Mouse (Mus musculus): Measurements from ENCODE around the gene Rprd1b. TPM values are rescaled to one million over a fixed set of nuclear protein-coding genes. Genes with fewer than 3 reads are reported as not detected.

Gene Rprd1b
- polyA plus RNA-seq, 1 experiment from 2014 or later, result 50.9 TPM

- ATAC-seq (ENCODE audit: insufficient read depth) (no peak), DNase-seq (no peak)
- no peak overlapping the region for H3K27ac ChIP-seq (ENCODE audit: low read depth)
- WGBS, result 83% methylated on average over 16 of the region's 16 CpGs
- no peak overlapping the region for H3K4me3 ChIP-seq (ENCODE audit: low read depth, low read length)
- H3K4me1 ChIP-seq (ENCODE audit: insufficient read depth), result peaks cover 20% of the 10 kb centered on the region
- no peaks in the 10 kb centered on the region for H3K27me3 ChIP-seq (ENCODE audit: insufficient read depth, low read length)
- no peaks in the 10 kb centered on the region for H3K9me3 ChIP-seq (ENCODE audit: low read depth, low read length)
- H3K9ac ChIP-seq, result no peak overlapping the region
- H3K36me3 ChIP-seq (ENCODE audit: insufficient read depth), result peaks cover 69% of the 10 kb centered on the region
- TF ChIP-seq CTCF (IDR thresholded peaks at IDR 0.05; ENCODE audit: low read depth), result no peak
- H3K4me2 ChIP-seq, result no peak overlapping the region
Measured at GRCm38 (mm10) chr2:158129291-158130002, 101.2 kb downstream of the Rprd1b start.

GRCm38 (mm10) chr2:158130391-158130986 lies 102.2 kb downstream of the Rprd1b start:
- no peak for ATAC-seq (ENCODE audit: insufficient read depth)
- H3K4me1 ChIP-seq (ENCODE audit: insufficient read depth), result peaks cover 20% of the 10 kb centered on the region
- no peaks in the 10 kb centered on the region for H3K27me3 ChIP-seq (ENCODE audit: insufficient read depth, low read length)
- 44% methylated on average over 5 of the region's 5 CpGs for WGBS
- DNase-seq, result no peak
- no peaks in the 10 kb centered on the region for H3K9me3 ChIP-seq (ENCODE audit: low read depth, low read length)
- TF ChIP-seq CTCF (IDR thresholded peaks at IDR 0.05; ENCODE audit: low read depth), result no peak
- H3K36me3 ChIP-seq (ENCODE audit: insufficient read depth), result peaks cover 60% of the 10 kb centered on the region
- no peak overlapping the region for H3K27ac ChIP-seq (ENCODE audit: low read depth)
- no peak overlapping the region for H3K4me2 ChIP-seq
- no peak overlapping the region for H3K9ac ChIP-seq
- H3K4me3 ChIP-seq (ENCODE audit: low read depth, low read length), result no peak overlapping the region

GRCm38 (mm10) chr2:158131197-158131835 lies 103.0 kb downstream of the Rprd1b start:
- Histone ChIP-seq H3K36me3 (ENCODE audit: insufficient read depth) (peaks cover 56% of the 10 kb centered on the region), H3K9me3 (ENCODE audit: low read depth, low read length) (no peaks in the 10 kb centered on the region), H3K4me1 (ENCODE audit: insufficient read depth) (peaks cover 20% of the 10 kb centered on the region), H3K27me3 (ENCODE audit: insufficient read depth, low read length) (no peaks in the 10 kb centered on the region), H3K4me2 (no peak overlapping the region), H3K4me3 (ENCODE audit: low read depth, low read length) (no peak overlapping the region), H3K27ac (ENCODE audit: low read depth) (no peak overlapping the region), H3K9ac (no peak overlapping the region)
- DNase-seq, result no peak
- ATAC-seq (ENCODE audit: insufficient read depth), result no peak
- no peak for TF ChIP-seq CTCF (IDR thresholded peaks at IDR 0.05; ENCODE audit: low read depth)
- WGBS, result 84% methylated on average over 13 of the region's 13 CpGs

GRCm38 (mm10) chr2:158132320-158132719 lies 104.0 kb downstream of the Rprd1b start:
- H3K9ac ChIP-seq, result no peak overlapping the region
- no peak for TF ChIP-seq CTCF (IDR thresholded peaks at IDR 0.05; ENCODE audit: low read depth)
- H3K4me3 ChIP-seq (ENCODE audit: low read depth, low read length), result no peak overlapping the region
- H3K27ac ChIP-seq (ENCODE audit: low read depth), result no peak overlapping the region
- DNase-seq (no peak), ATAC-seq (ENCODE audit: insufficient read depth) (no peak)
- H3K9me3 ChIP-seq (ENCODE audit: low read depth, low read length), result no peaks in the 10 kb centered on the region
- peaks cover 48% of the 10 kb centered on the region for H3K36me3 ChIP-seq (ENCODE audit: insufficient read depth)
- H3K27me3 ChIP-seq (ENCODE audit: insufficient read depth, low read length), result no peaks in the 10 kb centered on the region
- peaks cover 17% of the 10 kb centered on the region for H3K4me1 ChIP-seq (ENCODE audit: insufficient read depth)
- 86% methylated on average over 10 of the region's 10 CpGs for WGBS
- H3K4me2 ChIP-seq, result no peak overlapping the region

- H3K4me1 ChIP-seq (ENCODE audit: insufficient read depth), result peaks cover 13% of the 10 kb centered on the region
- no peak for TF ChIP-seq CTCF (IDR thresholded peaks at IDR 0.05; ENCODE audit: low read depth)
- no peaks in the 10 kb centered on the region for H3K9me3 ChIP-seq (ENCODE audit: low read depth, low read length)
- no peak overlapping the region for H3K4me2 ChIP-seq
- 65% methylated on average over 6 of the region's 6 CpGs for WGBS
- ATAC-seq (ENCODE audit: insufficient read depth) (no peak), DNase-seq (no peak)
- H3K4me3 ChIP-seq (ENCODE audit: low read depth, low read length), result no peak overlapping the region
- H3K9ac ChIP-seq, result no peak overlapping the region
- no peaks in the 10 kb centered on the region for H3K27me3 ChIP-seq (ENCODE audit: insufficient read depth, low read length)
- peaks cover 42% of the 10 kb centered on the region for H3K36me3 ChIP-seq (ENCODE audit: insufficient read depth)
- H3K27ac ChIP-seq (ENCODE audit: low read depth), result no peak overlapping the region
Measured at GRCm38 (mm10) chr2:158133050-158133449, 104.8 kb downstream of the Rprd1b start.

- Histone ChIP-seq H3K27me3 (ENCODE audit: insufficient read depth, low read length) (no peaks in the 10 kb centered on the region), H3K4me1 (ENCODE audit: insufficient read depth) (peaks cover 15% of the 10 kb centered on the region), H3K27ac (ENCODE audit: low read depth) (peak overlapping the region; percentile 31; the same call in 1 of the 2 replicates), H3K36me3 (ENCODE audit: insufficient read depth) (peaks cover 32% of the 10 kb centered on the region), H3K4me2 (no peak overlapping the region), H3K9me3 (ENCODE audit: low read depth, low read length) (no peaks in the 10 kb centered on the region), H3K9ac (no peak overlapping the region; the same call in 1 of the 2 replicates), H3K4me3 (ENCODE audit: low read depth, low read length) (no peak overlapping the region)
- no peak for TF ChIP-seq CTCF (IDR thresholded peaks at IDR 0.05; ENCODE audit: low read depth)
- peak; percentile 62 for ATAC-seq (ENCODE audit: insufficient read depth)
- peak; percentile 82 for DNase-seq
- 24% methylated on average over 7 of the region's 7 CpGs for WGBS
Measured at GRCm38 (mm10) chr2:158136205-158136604, 107.9 kb downstream of the Rprd1b start.

GRCm38 (mm10) chr2:158137771-158138170 lies 109.5 kb downstream of the Rprd1b start:
- no peaks in the 10 kb centered on the region for H3K27me3 ChIP-seq (ENCODE audit: insufficient read depth, low read length)
- peaks cover 20% of the 10 kb centered on the region for H3K4me1 ChIP-seq (ENCODE audit: insufficient read depth)
- no peaks in the 10 kb centered on the region for H3K9me3 ChIP-seq (ENCODE audit: low read depth, low read length)
- WGBS, result 85% methylated on average over 12 of the region's 12 CpGs
- no peak for TF ChIP-seq CTCF (IDR thresholded peaks at IDR 0.05; ENCODE audit: low read depth)
- no peak overlapping the region for H3K9ac ChIP-seq
- ATAC-seq (ENCODE audit: insufficient read depth) (no peak), DNase-seq (no peak)
- no peak overlapping the region for H3K4me2 ChIP-seq
- H3K36me3 ChIP-seq (ENCODE audit: insufficient read depth), result peaks cover 31% of the 10 kb centered on the region; the same call in 1 of the 2 replicates
- H3K27ac ChIP-seq (ENCODE audit: low read depth), result no peak overlapping the region
- H3K4me3 ChIP-seq (ENCODE audit: low read depth, low read length), result no peak overlapping the region
